Mouse (Mus musculus) large intestine, adult 2 months (tissue): Measurements from ENCODE around the gene Lin28b. TPM values are rescaled to one million over a fixed set of nuclear protein-coding genes. Genes with fewer than 3 reads are reported as not detected.
"Not testable (repeated sequence)": the region's sequence is repeated elsewhere in the genome, so short reads cannot be mapped to it uniquely, and the experiment has no call there.

Experiments used
- DNase-seq: peaks from one replicate; pipeline ENCODE4 v3.0.0-alpha.2; 2012; ENCODE audit warnings: low read depth, low spot score
- WGBS: fragments of 180-500 bp; shearing (Covaris S2); methylation state at CpG from one replicate; pipeline ENCODE4 v1.1.7; 2018; 5-methylcytosine and 5-hydroxymethylcytosine counted together
- polyA plus RNA-seq: library from polyadenylated mRNA; depleted of rRNA; stranded (reverse); fragments of >200 nt; gene quantifications from 2 replicates; pipeline ENCODE4 v1.2.3, GENCODE M21; 2012

Gene Lin28b
- polyA plus RNA-seq, 1 experiment, result not detected

GRCm38 (mm10) chr10:45422372-45422771, 63.8 kb downstream of the Lin28b start:
- 49% methylated on average over 1 of the region's 1 CpGs for WGBS
- DNase-seq, result no peak

DNA sequence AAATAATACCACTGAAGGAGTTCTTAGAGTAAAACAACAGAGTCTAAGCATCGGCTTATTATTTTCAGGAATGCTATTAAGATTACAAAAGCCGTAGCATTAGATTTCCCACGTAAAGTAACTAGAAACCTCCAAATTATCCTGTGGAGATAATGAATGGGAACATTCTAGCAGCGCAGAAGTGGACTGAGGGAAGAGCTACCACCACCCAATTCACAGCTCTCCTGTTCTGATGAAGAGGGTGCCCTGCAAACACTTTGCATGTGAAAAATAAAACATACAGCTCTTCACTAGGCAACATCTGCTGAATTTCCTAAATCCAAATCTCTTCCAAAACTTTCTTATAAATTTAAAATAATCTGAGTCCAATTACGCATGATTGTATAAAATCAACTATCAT, 74.1 kb downstream of the Lin28b start:
- WGBS, result 86% methylated on average over 5 of the region's 5 CpGs

DNA sequence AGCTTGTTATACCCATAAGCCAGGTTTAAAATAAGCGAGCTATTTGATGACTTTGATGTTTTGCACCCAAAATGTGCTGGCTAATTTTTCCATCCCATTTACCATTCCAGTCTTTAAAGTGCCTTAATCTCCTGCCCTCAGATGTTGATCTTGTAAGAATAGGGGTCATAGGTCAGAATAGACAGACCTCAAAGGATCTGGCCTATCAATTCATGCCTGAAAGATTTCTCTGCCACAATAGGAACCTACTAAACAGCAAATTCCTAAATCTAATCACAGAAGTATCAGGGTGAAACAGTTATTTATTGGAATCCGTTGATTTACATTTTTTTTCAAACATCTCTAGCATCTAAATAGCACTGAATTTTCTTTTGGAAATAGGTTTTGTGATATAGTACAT, 74.5 kb downstream of the Lin28b start:
- no peak for DNase-seq
- 65% methylated on average over 2 of the region's 2 CpGs for WGBS

More for the DNA sequence above, 74.1 kb downstream of the Lin28b start:
- no peak for DNase-seq

DNA sequence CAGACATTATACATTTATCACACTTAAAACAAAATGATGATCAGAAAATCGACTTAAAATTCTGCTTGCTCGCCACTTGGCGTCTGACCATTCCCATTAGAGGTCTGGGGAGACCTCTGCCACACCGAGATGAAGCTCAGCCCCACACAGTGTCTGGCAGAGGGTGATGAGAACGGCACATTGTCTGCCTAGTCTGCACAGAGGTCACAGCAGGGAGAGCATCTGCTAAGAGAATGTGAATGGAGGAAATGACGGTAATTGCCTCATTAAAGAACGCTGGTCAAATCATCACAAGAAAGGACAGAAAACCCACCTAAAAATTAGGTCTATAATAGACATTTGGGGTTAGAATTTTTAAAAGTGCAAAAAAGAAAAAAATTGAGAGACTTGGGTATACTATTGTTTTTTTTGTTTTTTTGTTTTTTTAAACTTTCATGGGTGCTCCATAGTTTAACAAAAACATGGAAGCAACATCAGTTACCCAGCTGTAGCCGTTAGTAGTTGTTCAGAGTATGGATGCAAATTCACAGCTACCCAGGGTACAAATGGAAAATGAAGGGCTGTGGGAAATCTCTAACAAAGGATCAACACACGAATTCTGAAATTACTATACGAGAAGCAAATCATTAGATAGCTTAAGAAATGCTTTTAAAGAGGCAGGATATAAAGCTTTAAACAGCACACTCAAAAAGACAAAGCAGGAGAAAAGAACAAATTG, 75.4 kb downstream of the Lin28b start:
- 45% methylated on average over 10 of the region's 10 CpGs for WGBS
- DNase-seq, result no peak

- WGBS, result 73% methylated on average over 7 of the region's 7 CpGs
- DNase-seq, result no peak
Observed at GRCm38 (mm10) chr10:45399702-45400243, 86.4 kb downstream of the Lin28b start.

- WGBS, result 67% methylated on average over 1 of the region's 1 CpGs
- DNase-seq, result no peak
Observed at GRCm38 (mm10) chr10:45398211-45398610, 88.0 kb downstream of the Lin28b start.

GRCm38 (mm10) chr10:45382637-45382958, 103.6 kb downstream of the Lin28b start:
- DNase-seq, result no peak
- WGBS, result 52% methylated on average over 3 of the region's 3 CpGs

DNA sequence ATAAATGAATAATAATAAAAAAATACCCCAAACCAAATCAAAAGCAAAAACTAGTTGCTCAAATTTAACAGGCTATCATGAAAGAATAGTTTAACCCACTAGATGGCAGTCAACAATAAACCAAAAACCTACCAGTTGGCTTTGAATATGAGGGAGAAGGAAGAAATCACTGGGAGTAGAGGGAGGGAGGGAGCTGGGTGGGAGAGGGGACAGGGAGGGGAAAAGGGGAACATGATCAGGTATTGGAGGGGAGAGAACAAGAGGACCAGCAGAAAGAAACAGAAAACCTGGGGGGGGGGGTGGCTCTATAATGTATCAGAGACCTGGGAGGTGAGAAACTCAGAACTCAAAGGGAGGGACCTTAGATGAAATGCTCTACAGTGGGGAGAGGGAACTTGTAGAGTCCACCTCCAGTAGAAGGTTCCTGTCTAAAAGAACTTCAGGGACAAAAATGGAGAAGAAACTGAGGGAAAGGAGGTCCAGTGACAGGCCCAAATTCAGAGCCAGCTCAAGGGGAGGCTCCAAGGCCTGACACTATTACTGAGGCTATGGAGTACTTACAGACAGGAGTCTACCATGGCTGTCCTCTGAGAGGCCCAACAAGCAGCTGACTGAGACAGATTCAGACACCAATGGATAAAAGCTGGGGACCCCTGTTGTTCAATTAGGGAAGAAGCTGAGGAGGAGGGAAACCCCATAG, 104.1 kb downstream of the Lin28b start:
- no peak for DNase-seq

- DNase-seq, result no peak
- WGBS, result 81% methylated on average over 3 of the region's 3 CpGs
Observed at GRCm38 (mm10) chr10:45378269-45378668, 107.9 kb downstream of the Lin28b start.

DNA sequence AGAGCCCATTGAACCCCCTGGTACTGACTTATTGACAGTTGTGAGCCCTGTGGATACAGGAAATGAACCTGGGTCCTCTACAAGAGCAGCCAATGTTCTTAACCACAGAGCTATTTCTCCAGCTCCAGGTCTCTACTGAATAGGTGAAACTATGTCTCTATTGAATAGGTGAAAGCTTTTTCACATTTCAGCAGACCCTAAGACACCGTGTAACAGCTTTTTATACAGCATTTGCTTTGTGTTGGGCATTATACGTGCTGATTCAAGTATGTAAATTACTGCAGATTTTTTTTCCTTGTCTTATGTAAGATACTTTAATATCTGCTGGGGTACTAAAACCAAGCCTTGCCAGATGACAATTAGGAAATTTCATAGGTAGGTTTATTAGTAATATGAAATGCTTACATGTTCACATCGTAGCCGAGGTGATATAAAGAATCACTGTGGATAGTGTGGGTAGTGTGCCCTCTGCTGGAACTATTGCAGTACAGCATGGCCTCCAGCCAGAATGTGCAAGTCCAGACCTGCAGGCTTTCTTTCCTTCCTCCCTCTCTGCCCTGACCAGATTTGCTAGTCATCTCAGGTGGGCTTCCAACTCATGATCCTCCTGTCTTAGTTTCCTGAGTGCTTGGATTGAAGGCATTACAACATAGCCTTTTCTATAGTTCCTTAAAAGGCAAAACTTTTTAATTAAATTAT, 113.1 kb downstream of the Lin28b start:
- WGBS, result 41% methylated on average over 4 of the region's 4 CpGs
- peak; percentile 4 for DNase-seq

GRCm38 (mm10) chr10:45370545-45370944, 115.7 kb downstream of the Lin28b start:
- WGBS, result 91% methylated on average over 2 of the region's 2 CpGs

GRCm38 (mm10) chr10:45369639-45370038, 116.6 kb downstream of the Lin28b start:
- no peak for DNase-seq
- WGBS, result 31% methylated on average over 3 of the region's 3 CpGs

More at GRCm38 (mm10) chr10:45370545-45370944, 115.7 kb downstream of the Lin28b start:
- DNase-seq, result no peak

DNA sequence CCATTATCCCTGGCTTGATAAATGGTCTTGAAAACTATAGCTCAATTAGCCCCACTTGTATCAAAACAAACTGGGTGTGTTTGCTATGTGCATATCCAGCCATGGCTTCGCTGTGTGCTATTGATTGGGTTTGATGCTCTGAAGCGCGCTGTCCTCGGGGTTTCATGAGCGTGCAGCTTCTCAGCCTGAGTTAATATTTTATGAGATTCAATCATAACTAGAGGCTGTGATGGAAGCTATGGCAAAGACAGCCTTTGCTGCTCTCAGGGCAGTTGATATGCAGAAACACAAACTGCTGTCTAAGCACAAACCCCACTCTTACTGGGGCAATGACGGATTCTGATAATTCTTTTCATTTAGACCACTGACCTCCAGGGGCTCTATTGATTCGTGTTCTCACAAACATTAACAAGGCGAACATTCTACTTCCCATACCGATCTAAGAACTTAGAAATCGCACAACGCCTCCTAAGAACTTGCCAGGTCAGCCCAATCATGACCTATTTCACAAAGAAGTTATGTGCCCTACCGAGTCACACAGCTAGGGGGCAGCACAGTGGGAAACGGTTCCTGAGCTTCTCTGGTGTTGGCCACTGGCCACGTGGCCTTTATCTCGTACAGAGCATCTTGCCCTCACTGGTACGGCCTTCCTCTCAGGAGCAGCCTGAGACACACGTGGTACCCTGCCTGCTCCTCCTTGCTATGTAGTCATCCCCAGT, 119.0 kb downstream of the Lin28b start:
- DNase-seq, result no peak
- 83% methylated on average over 17 of the region's 17 CpGs for WGBS

GRCm38 (mm10) chr10:45363396-45363795, 122.8 kb downstream of the Lin28b start:
- no peak for DNase-seq
- 44% methylated on average over 5 of the region's 5 CpGs for WGBS

DNA sequence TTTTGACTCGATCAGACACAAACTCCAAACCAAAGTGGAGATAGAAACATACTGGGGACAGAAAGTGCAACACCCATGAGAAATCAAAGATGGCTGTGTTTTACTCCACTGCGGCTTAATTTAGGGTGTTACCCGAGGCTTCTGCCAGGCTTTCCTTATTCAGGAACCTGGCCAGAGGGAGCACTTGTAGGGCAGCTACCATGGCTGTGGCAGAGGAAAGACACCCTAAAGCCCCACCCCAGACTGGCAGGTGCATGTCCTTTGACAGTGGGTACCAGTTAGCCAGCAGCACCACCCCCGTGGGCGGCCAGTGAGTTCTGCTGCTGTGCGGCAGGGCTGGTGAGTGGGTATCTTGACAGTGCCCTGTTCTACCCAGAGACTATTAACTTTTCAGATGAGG, 130.1 kb downstream of the Lin28b start:
- DNase-seq, result no peak
- 88% methylated on average over 6 of the region's 6 CpGs for WGBS

- DNase-seq, result not testable (repeated sequence)
Observed at GRCm38 (mm10) chr10:45348143-45348542, 138.1 kb downstream of the Lin28b start.

GRCm38 (mm10) chr10:45345217-45345616, 141.0 kb downstream of the Lin28b start:
- no peak for DNase-seq
- 74% methylated on average over 9 of the region's 9 CpGs for WGBS

More at GRCm38 (mm10) chr10:45348143-45348542, 138.1 kb downstream of the Lin28b start:
- WGBS, result 82% methylated on average over 3 of the region's 3 CpGs

GRCm38 (mm10) chr10:45344381-45344780, 141.8 kb downstream of the Lin28b start:
- no peak for DNase-seq
- 78% methylated on average over 4 of the region's 4 CpGs for WGBS

DNA sequence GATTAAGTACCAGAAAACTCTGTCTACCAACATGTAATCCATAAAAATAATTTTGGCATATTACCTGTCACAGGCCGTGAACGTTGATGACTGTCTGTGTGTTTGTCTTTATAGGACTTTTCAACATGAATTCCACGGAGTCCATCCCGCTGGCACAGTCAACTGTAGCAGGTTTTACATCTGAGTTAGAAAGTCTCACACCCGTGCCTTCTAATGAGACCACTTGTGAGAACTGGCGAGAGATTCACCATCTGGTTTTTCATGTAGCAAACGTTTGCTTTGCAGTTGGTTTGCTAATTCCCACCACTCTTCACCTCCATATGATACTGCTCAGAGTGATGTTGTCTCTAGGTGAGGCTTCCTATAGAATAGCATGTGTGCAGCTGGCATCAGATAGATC, 147.1 kb downstream of the Lin28b start:
- DNase-seq, result no peak
- WGBS, result 72% methylated on average over 7 of the region's 7 CpGs
